Mouse (Mus musculus): Measurements from ENCODE around the gene Nrg4.

Nrg4 gene

DNA sequence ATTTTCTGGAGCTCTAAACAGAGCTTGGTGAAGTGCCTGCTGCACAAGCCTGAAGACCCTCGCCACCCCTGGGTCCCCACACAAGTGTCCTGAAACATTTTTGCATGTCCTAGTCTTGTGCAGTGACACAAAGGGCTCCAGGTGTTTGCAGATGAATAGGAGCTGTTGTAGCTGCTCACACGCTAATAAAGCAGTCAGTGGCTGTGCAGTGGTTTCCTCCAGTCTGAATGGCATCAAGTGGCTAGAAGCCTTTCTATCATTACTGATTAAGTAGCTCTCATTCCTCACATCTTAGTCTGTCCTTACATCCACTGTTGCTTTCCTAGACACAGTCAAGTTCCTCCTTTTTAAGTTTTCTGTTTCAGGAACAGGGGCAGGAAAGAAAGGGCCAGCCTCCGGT is 111.0 kb downstream of the Nrg4 start:
- DNase-seq (ENCODE audit: low read depth, low spot score): no peak

DNA sequence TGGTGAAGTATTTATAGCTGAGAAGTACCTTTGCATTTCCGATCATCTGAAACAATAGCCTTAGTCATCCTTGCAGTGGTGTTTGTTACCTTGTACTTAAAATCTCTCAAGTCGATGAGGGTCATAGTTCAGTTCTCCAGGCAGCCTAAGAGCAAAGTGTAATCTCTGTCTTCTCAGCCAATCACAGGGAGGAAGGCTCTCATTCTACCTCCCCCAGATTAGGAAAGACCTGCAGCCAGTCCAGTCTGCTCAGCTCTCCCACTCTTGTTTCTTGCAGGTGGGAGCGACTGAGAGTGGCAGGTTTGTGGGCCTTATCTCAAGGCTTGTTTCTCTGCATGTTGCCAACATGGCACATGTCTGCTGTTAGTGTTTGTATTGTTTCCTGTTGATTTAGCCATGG is 111.6 kb downstream of the Nrg4 start:
- DNase-seq (ENCODE audit: low read depth, low spot score): no peak

DNA sequence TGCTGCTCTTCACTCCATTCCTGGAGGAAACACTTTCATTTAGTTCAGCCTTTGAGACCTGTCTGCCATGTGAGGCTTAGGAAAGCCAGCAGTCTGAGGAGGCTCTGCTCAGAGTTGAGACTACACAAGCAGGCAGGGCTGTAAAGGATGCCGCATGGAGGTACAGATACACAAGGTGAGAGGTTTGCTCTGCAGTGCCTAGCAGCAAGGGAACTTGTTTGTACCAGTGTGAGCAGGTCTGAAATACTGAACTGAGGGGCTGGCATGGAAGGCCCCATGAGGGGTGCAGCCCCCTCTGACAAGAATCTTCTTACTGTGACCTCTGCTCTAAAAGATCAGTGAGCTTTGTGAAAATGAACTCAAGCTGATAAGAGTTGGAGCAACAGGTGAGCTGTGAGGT is 113.2 kb downstream of the Nrg4 start:
- no peak for DNase-seq (ENCODE audit: low read depth, low spot score)

DNA sequence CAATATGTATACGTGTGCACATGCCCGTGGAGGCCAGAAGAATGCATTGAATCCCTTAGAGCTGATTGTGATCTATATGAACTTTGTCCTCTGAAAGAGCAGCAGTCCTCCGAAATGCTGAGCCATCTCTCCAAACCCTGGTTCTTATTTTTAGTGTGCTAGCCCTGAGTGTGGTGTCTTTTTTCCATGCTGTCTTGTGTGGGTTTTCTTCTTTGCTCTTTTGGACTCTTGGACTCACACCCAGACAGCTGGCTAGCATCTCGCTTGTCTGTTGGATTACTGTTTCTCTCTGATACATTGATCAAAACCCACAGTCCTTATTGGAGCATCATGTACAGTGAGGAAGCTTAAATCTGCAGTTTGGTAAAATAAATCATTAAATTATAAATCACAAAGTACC is 115.0 kb downstream of the Nrg4 start:
- no peak for DNase-seq (ENCODE audit: low read depth, low spot score)

DNA sequence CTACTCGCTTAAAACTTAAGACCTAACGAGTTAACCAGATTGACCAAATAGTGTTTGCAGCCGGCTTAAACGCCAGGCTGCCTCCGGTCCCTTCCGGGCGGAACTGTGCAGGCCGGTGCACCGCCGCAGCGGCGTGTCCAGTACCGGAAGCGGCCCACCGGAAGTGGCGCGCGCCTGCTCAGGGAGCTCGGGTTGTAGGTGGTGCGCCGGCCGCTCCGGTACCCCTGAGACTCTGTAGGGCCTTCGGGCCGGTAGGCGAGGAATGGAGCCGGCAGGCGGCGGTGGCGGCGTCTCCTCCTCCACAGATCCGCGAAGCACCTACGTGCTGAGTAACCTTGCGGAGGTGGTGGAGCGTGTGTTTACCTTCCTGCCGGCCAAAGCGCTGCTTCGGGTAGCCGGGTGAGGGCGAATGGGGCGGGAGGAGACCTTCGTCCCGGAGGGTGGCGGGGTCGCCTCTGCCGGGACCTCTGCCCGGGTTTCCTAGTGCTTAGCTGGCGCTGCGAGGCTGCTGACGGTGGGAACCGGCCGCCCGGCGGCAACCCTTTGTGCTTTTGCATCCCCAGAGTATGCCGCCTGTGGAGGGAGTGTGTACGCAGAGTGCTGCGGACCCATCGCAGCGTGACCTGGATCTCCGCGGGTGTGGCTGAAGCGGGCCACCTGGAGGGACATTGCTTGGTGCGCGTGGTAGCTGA is 117.7 kb downstream of the Nrg4 start, which contains the start of gene Fbxo22:
Gene Fbxo22, plus strand, starts transcription at position 136 of the 692 bp plus-strand sequence.
- peak; percentile 75 for DNase-seq (ENCODE audit: low read depth, low spot score)

DNA sequence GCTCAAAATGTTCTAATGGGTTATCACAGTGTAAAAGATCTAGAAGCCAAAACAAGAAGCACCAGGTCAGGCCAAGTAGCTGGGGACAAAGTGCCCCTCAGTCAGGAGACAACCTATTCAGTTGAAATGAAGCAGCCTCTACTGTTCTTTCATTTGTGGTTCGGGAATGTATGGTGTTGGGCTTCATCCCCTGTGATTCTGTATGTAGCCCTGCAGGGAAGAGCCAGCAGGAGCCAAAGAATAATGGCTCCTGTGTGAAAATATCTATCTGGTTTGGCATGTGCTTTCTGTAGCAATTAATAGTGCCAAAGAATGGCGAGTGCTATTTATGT is 118.2 kb downstream of the Nrg4 start:
- no peak for DNase-seq (ENCODE audit: low read depth, low spot score)

DNA sequence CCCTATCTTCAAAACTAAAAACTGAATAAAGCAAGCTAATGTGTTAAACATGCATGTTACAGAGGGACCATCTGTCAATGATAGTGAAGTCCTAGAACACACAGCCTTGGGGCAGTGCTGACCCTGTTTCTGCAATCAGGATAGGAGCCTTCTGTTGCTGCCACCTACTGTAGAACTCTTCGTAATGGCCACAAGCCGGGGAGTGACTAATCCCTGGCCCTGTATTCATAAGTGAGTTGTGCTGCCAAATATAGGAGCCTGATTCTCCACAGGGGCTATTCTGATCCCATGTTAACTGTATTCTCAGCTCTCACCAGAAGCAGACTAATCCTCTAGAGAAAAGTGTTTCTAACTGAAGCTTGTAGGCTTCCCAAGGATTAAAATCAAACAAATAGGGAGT is 127.3 kb downstream of the Nrg4 start:
- peak; percentile 26 for DNase-seq (ENCODE audit: low read depth, low spot score)

DNA sequence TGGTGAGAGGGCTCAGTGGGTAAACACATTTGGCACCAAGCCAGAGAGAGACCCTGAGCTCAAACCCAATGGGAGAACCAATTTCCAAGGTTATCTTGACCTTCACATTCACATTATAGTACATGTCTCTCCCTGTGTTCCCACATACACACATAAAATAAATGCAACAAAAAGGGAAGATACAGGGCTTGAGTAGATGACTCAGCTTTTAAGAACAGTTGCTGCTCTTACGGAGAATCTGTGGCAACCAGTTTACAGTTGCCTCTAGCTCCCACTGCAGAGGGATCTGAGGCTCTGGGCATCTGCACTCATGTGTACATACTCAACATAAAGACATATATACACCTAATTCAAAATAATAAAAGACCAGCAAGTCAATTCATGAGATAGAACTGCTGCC is 128.4 kb downstream of the Nrg4 start:
- DNase-seq (ENCODE audit: low read depth, low spot score): no peak

DNA sequence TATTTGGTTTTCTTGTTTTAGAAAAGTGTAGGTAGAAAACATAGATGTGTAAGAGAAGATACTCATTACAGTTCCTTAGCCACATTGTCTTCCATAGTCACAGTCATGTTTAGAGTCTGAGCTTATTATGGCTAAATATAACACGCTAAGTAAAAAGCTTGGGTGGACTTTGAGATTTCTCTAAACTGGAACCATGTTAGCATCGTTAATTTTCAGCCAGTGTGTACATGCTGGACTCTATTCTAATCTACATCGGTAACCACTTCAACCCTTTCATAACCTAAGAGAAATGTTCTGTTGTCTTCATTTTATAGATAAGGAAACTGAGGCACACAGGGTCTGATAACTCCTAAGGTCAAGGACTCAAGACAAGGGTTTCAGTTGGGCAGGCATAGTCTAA is 130.8 kb downstream of the Nrg4 start:
- no peak for DNase-seq (ENCODE audit: low read depth, low spot score)

DNA sequence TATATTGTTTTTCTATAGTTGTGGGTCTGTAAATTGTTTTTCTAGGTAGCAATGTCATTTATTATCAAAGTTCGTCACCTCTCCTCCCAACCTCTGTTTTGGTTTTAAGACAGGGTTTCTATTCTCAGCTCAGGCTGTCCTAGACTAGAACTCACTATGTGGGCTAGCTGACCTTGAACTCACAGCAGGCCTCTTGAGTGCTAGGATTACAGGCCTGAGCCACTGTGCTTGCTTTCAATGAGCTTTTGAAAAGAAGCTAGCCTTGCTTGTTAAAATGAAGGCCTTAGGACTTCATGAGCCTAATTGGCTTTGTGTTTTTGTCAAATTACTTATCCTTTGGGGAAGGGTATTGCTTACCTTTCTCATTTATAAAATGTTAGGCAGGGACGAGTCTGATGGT is 152.4 kb downstream of the Nrg4 start:
- no peak for DNase-seq (ENCODE audit: low read depth, low spot score)

DNA sequence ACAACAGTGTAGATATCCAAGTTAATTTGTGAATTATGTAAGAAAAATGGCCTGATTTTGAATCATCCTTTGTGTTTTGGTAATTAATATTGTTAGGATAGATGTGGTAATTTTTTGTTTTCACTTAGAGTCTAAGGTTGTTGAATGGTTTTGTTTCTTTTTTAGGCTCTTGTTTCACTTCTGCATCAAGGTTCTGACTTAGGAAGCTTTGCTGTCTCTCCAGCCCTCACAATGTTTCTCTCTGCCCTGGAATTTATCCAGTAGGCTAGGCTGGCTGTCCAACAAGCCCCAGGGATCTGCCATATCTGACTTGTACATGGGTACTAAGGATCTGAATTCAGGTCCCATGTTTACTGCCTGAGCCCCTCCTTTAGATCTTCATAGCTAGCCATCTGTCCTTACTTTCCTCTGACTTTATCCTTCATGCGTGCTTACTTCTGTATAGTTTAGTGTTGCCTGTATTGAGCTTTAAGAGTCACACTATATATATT is 154.4 kb downstream of the Nrg4 start:
- no peak for DNase-seq (ENCODE audit: low read depth, low spot score)

DNA sequence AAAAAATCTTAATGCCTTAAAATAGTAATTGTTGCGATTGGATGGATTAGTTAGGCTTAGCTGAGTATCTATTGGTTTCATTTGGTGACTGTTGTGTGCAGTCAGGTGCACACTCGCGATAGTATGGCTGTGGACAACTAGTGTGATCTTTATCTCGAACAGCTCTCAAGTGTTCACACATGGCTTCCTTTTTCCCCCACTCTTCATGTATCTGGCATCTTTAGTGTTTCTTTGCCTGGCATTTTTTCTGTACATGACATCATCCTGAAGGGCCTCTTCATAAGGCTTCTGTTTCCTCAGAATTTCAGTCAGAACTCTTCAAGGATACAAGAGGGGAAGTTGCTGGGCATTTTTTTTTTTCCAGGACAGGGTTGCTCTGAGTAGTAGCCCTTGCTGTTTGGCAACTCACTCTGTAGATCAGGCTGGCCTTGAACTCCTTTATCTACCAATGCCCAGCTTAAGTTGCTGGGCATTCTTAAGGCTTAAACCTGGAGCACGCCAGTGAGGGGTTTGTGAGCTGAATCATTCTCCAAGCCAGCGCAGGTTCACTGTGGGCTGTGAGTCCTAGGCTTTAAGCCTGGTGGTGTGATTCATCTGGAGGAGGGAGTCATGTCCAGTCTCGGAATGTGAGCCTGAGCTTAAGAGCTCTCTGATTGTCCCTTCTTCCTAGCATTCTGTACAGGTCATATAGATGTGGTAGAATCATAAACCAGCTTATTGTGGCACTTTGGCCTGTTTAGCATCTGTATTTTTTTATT is 155.8 kb downstream of the Nrg4 start:
- DNase-seq (ENCODE audit: low read depth, low spot score): no peak

Data from retina, adult 2 months (tissue).